Mouse (Mus musculus) right cerebral cortex, postnatal 10 days (tissue): ENCODE data around the gene Inpp5k.

Experiments used
- DNase-seq, 2 experiments: peaks; one replicate each; pipeline ENCODE4 v3.0.0; 2021; ENCODE audit warnings: low spot score in 2 of 2

Inpp5k gene

GRCm38 (mm10) chr11:75654471-75655390, 23.9 kb downstream of the Inpp5k start:
- no peak for DNase-seq

- peak; percentile 73 to 79 for DNase-seq
Observed at GRCm38 (mm10) chr11:75655621-75656545, 25.1 kb downstream of the Inpp5k start.

- DNase-seq, result peak in 1 of 2 experiments; percentile 25
Observed at GRCm38 (mm10) chr11:75656621-75657590, 26.1 kb downstream of the Inpp5k start.

- no peak for DNase-seq
Observed at GRCm38 (mm10) chr11:75657841-75658240, 27.1 kb downstream of the Inpp5k start.

GRCm38 (mm10) chr11:75658311-75658710, 27.5 kb downstream of the Inpp5k start:
- DNase-seq, result no peak

GRCm38 (mm10) chr11:75658996-75659750, 28.4 kb downstream of the Inpp5k start:
- DNase-seq, result no peak

- peak in 1 of 2 experiments; percentile 22 for DNase-seq
Observed at GRCm38 (mm10) chr11:75660081-75660590, 29.3 kb downstream of the Inpp5k start.

- DNase-seq, result no peak
Observed at GRCm38 (mm10) chr11:75660941-75661800, 30.4 kb downstream of the Inpp5k start.

GRCm38 (mm10) chr11:75662131-75662530, 31.3 kb downstream of the Inpp5k start:
- no peak for DNase-seq

GRCm38 (mm10) chr11:75666296-75666695, 35.5 kb downstream of the Inpp5k start:
- DNase-seq, result no peak

GRCm38 (mm10) chr11:75668621-75669020, 37.8 kb downstream of the Inpp5k start:
- no peak for DNase-seq

GRCm38 (mm10) chr11:75669176-75669852, 38.5 kb downstream of the Inpp5k start:
- no peak for DNase-seq

- no peak for DNase-seq
Observed at GRCm38 (mm10) chr11:75669853-75670200, 39.0 kb downstream of the Inpp5k start.

- DNase-seq, result no peak
Observed at GRCm38 (mm10) chr11:75671426-75672180, 40.8 kb downstream of the Inpp5k start.

- DNase-seq, result no peak
Observed at GRCm38 (mm10) chr11:75673411-75673810, 42.6 kb downstream of the Inpp5k start.

- no peak for DNase-seq
Observed at GRCm38 (mm10) chr11:75674875-75675274, 44.1 kb downstream of the Inpp5k start.

- DNase-seq, result no peak
Observed at GRCm38 (mm10) chr11:75677881-75678746, 47.3 kb downstream of the Inpp5k start.
